Mouse (Mus musculus) midbrain, embryonic 10.5 days (tissue): ENCODE results near the gene Orm2. TPM values are rescaled to one million over a fixed set of nuclear protein-coding genes. Genes with fewer than 3 reads are reported as not detected.

Source experiments
- DNase-seq: peaks from one replicate; pipeline ENCODE4 v3.0.0-alpha.2; 2017; ENCODE audit warnings: low spot score
- H3K27ac ChIP-seq: fragments of 300-500 bp; sonication (generic); replicated peaks from 2 replicates; pipeline ENCODE4 v1.5.1; 2016; ENCODE audit warnings: mild to moderate bottlenecking
- H3K27me3 ChIP-seq: fragments of 300-500 bp; sonication (generic); 2 replicates; pipeline ENCODE4 v1.6.1; 2016; ENCODE audit warnings: low read depth, mild to moderate bottlenecking; ENCODE audit not compliant: poor library complexity, severe bottlenecking
- H3K36me3 ChIP-seq: fragments of 300-500 bp; sonication (generic); 2 replicates; pipeline ENCODE4 v1.6.1; 2016; ENCODE audit warnings: mild to moderate bottlenecking, moderate library complexity
- H3K4me1 ChIP-seq: fragments of 300-500 bp; sonication (generic); 2 replicates; pipeline ENCODE4 v1.6.1; 2016
- H3K4me3 ChIP-seq: fragments of 300-500 bp; sonication (generic); 2 replicates; pipeline ENCODE4 v1.5.1; 2016; ENCODE audit warnings: mild to moderate bottlenecking, moderate library complexity
- H3K9me3 ChIP-seq: fragments of 300-500 bp; sonication (generic); replicated peaks from 2 replicates; pipeline ENCODE4 v1.6.1; 2016; ENCODE audit warnings: mild to moderate bottlenecking
- WGBS: fragments of 180-500 bp; shearing (Covaris S2); methylation state at CpG from one replicate; pipeline ENCODE4 v1.1.7; 2016; 5-methylcytosine and 5-hydroxymethylcytosine counted together
- polyA plus RNA-seq: library from polyadenylated mRNA; unstranded; fragments of >200 nt; fragmentation: Nextera tagmentation; extraction: Ambion mirVana; gene quantifications from 2 replicates; pipeline ENCODE4 v1.2.1, GENCODE M21; 2016

The Orm2 gene
- polyA plus RNA-seq, 1 experiment from 2014 or later = not detected

DNA sequence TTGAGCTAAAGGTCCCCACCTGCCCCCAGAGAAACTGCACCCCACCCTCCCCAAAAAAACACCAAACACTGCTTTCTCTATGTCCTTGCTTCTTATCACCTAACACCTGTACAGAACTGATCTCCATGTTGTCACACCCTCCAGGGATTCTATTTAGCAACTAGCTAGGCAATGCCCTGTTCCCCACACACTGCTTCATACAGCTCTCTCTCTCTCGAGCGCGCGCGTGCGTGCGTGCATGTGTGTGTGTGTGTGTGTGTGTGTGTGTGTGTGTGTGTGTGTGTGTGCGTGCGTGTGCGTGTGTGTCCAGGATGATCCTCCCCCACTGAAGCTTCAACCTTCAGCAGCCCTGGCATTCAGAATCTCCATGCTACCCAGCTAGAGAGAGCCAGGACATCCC is 39.8 kb downstream of the Orm2 start:
- Histone ChIP-seq H3K36me3 (peaks cover 9% of the 10 kb centered on the region), H3K27ac (peak overlapping the region; percentile 89), H3K4me3 (no peak overlapping the region), H3K27me3 (no peaks in the 10 kb centered on the region), H3K9me3 (no peaks in the 10 kb centered on the region), H3K4me1 (peaks cover 73% of the 10 kb centered on the region)
- no peak for DNase-seq
- 96% methylated on average over 10 of the region's 10 CpGs for WGBS

DNA sequence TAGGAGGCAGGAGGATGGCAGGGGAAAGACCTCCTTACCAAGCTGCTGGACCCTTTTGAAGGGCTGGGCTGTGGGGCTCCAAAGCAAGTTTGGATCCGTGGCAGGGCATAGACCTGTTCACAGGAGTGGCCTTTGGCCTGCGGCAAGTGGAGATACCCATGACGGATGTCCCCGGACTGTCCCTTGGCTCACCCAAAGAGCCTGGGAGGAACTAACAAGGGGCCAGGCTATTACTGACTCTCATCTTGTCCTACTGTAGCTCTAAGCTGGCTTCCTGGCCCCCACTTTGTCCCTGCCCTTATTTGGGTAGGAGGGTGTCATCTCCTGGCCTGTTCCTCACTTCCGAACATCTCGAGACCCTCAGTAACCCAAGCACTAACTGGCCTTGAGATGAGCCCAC is 40.3 kb downstream of the Orm2 start:
- H3K36me3 ChIP-seq = peaks cover 5% of the 10 kb centered on the region
- no peaks in the 10 kb centered on the region for H3K27me3 ChIP-seq
- 72% methylated on average over 6 of the region's 6 CpGs for WGBS
- peak overlapping the region; percentile 89 for H3K27ac ChIP-seq
- H3K4me1 ChIP-seq = peaks cover 73% of the 10 kb centered on the region
- no peaks in the 10 kb centered on the region for H3K9me3 ChIP-seq
- no peak for DNase-seq
- peak overlapping the region; percentile 42 for H3K4me3 ChIP-seq

DNA sequence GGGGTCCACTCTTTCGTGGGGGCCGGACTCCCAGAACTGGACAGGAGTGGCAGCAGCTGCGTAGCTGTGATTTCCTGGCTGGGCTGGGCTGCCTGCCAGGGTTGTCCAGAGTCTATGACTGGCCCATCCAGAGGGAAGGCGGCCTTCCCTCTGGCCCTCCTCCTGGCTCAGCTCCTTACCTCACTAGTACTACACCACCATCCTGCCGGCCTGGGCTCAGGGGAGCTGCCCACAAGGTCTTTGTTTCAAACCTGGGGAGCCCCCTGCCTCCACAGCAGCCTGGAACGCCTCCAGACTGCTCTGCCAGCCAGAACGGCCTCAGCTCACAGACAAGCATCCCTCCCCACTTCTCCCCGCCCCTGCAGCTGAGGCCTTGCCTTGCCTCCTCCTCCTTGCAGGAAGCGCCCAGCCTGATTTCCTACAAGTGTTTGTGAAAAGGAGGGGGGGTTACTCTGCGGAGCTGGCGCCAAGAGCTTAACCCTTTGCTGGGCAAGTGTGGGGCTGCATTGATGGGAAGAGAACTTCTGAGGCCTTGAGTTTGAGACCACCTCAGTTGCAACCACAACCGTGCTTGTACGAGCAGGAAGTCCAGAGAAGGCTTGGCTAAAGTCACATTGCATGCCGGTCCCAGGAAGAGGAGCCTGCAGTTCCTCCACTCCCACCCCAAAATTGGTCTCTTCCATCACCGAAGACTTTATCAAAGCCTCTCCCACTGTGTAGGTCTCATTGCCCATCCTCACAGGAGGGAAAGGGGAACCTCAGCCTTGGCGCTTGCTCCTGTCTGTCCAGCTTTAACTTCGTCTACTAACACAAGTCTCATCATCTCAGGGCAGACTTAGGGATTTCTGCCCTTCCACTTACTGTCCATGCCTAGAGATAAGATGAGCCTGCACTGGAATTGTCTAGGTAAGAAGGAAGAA is 41.1 kb downstream of the Orm2 start, which contains the start of gene Akna:
Akna (minus strand) TSS at position 315 of the 920 bp plus-strand sequence.
- no peaks in the 10 kb centered on the region for H3K9me3 ChIP-seq
- H3K36me3 ChIP-seq = no peaks in the 10 kb centered on the region
- 0 out of 2 replicates have a peak, but pooled peaks cover 6% of the 10 kb centered on the region for H3K27me3 ChIP-seq
- 18% methylated on average over 17 of the region's 17 CpGs for WGBS
- H3K4me3 ChIP-seq = peak within 1 kb of the TSS; percentile 42
- peaks cover 79% of the 10 kb centered on the region for H3K4me1 ChIP-seq
- H3K27ac ChIP-seq = peak within 1 kb of the TSS; percentile 89
- peak; percentile 78 for DNase-seq

DNA sequence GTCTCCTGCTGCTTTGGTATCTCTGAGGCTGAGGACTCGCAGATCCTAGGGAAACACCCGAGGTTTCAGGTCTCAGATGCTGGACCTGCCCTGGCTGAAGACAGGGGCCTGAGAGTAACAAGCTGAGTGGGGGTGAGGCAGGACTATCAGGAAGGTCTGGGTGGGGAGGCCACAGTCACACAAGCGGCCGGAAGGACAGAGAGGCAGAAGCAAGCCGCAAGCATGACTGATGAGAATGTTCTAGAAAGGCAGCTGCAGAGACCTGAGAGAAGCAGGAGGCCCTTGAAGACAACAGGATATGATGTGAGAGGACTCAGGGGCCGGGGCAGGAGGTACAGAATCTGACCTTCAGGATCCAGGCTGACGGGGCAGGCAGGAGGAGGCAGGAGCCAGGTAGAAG is 42.0 kb downstream of the Orm2 start:
- WGBS = 74% methylated on average over 7 of the region's 7 CpGs
- Histone ChIP-seq H3K4me3 (no peak overlapping the region), H3K36me3 (no peaks in the 10 kb centered on the region), H3K27me3 (0 out of 2 replicates have a peak, but pooled peaks cover 10% of the 10 kb centered on the region), H3K4me1 (peaks cover 81% of the 10 kb centered on the region), H3K27ac (peak overlapping the region; percentile 89), H3K9me3 (no peaks in the 10 kb centered on the region)
- DNase-seq = no peak

DNA sequence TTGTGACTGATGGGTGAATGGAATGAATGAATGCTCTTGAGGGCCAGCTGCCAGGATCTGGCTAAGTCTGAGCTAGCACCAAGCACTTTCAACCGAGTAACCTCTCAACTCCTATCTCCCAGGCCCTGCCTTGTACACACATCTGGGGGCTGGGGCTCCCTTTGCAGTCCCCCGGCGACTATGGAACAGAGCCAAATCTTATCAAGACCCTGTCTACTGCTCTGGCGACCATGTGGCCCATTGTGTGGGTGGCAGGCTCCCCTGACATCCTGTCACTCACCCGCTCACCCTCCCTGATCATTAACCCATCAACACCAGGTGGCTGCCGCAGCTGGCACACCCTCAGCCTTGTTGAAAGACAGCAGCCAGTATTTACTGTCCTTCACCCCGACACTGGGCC is 42.8 kb downstream of the Orm2 start:
- no peak overlapping the region for H3K4me3 ChIP-seq
- peak overlapping the region; percentile 89 for H3K27ac ChIP-seq
- WGBS = 49% methylated on average over 7 of the region's 7 CpGs
- H3K4me1 ChIP-seq = peaks cover 81% of the 10 kb centered on the region
- no peaks in the 10 kb centered on the region for H3K9me3 ChIP-seq
- no peak for DNase-seq
- no peaks in the 10 kb centered on the region for H3K36me3 ChIP-seq
- H3K27me3 ChIP-seq = 0 out of 2 replicates have a peak, but pooled peaks cover 12% of the 10 kb centered on the region

DNA sequence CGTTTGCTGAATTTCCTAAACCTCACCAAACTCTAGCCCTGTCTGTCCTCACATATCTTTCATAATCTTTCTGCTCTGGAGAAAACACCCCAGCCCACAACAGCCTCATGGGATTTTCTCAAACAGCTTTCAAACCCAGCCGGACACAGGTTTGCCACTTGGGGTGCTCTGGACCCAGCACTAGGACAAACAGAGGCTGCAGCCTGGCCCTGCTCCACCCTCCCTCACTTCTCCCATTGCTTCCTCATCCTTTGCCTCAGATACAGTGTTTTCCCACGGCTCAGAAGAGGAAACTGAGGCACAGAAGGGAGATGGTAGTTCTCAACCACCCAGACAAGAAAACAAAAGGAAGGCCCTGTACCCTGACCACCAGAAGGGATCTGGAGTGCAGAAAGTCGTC is 43.4 kb downstream of the Orm2 start:
- H3K4me3 ChIP-seq = no peak overlapping the region

GRCm38 (mm10) chr4:63408247-63408646 is 46.0 kb downstream of the Orm2 start:
- H3K4me3 ChIP-seq = peak overlapping the region; percentile 60; the same call in 1 of the 2 replicates
- WGBS = 67% methylated on average over 7 of the region's 7 CpGs
- H3K4me1 ChIP-seq = peaks cover 66% of the 10 kb centered on the region
- no peak for DNase-seq
- H3K27me3 ChIP-seq = peaks cover 12% of the 10 kb centered on the region; the same call in 1 of the 2 replicates
- H3K9me3 ChIP-seq = no peaks in the 10 kb centered on the region
- H3K27ac ChIP-seq = peak overlapping the region; percentile 69; the same call in 1 of the 2 replicates
- H3K36me3 ChIP-seq = no peaks in the 10 kb centered on the region

More for the DNA sequence above, 43.4 kb downstream of the Orm2 start:
- H3K36me3 ChIP-seq = no peaks in the 10 kb centered on the region
- 0 out of 2 replicates have a peak, but pooled peaks cover 12% of the 10 kb centered on the region for H3K27me3 ChIP-seq
- H3K4me1 ChIP-seq = peaks cover 81% of the 10 kb centered on the region
- no peaks in the 10 kb centered on the region for H3K9me3 ChIP-seq
- peak overlapping the region; percentile 89; the same call in 1 of the 2 replicates for H3K27ac ChIP-seq
- no peak for DNase-seq
- 60% methylated on average over 4 of the region's 4 CpGs for WGBS

- H3K4me3 ChIP-seq = peak overlapping the region; percentile 60
- H3K4me1 ChIP-seq = peaks cover 62% of the 10 kb centered on the region
- H3K9me3 ChIP-seq = no peaks in the 10 kb centered on the region
- DNase-seq = peak; percentile 76
- WGBS = 7% methylated on average over 8 of the region's 8 CpGs
- H3K27me3 ChIP-seq = peaks cover 12% of the 10 kb centered on the region; the same call in 1 of the 2 replicates
- 0 out of 2 replicates have a peak, but pooled peaks cover under 1% of the 10 kb centered on the region for H3K36me3 ChIP-seq
- peak overlapping the region; percentile 69; the same call in 1 of the 2 replicates for H3K27ac ChIP-seq
These were observed 46.4 kb downstream of the Orm2 start for GRCm38 (mm10) chr4:63408649-63409048.

GRCm38 (mm10) chr4:63409317-63409907 is 47.2 kb downstream of the Orm2 start:
- peaks cover 12% of the 10 kb centered on the region; the same call in 1 of the 2 replicates for H3K27me3 ChIP-seq
- peak overlapping the region; percentile 83 for H3K27ac ChIP-seq
- peak; percentile 34 for DNase-seq
- WGBS = 5% methylated on average over 18 of the region's 18 CpGs
- no peaks in the 10 kb centered on the region for H3K9me3 ChIP-seq
- peaks cover 4% of the 10 kb centered on the region; the same call in 1 of the 2 replicates for H3K36me3 ChIP-seq
- H3K4me3 ChIP-seq = peak overlapping the region; percentile 60
- peaks cover 54% of the 10 kb centered on the region for H3K4me1 ChIP-seq

DNA sequence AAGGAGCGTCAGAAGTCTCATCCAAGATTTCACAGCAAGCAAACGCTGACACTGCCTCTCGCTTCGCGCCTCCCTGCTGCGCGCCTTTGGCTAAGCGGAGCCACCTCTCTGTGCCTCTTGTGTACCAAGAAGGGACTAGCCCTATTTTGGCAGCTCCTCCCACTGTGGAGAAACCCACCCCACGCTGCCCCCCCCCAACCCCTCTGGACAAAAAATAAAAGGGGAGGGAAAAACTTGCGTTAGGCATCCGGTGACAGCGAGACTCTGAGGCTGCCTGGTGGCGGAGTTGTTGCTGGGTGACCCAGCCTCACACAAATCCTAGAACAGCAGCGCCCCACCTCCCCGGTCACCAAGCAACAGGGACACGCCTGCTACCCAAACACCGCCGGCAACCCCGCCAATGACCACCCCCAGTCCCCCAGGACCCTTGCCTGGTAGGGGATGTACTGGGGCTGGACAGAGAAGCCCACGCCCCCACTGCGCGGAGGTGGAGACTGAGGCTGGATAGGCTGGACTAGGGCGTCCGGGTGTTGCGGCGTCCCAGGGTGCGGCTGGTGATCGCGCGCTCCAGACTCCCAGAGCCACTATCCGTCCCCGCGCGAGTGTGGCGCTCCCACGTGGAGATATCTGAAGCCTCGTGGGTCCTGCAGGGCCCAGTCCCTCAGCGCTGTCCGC is 47.8 kb downstream of the Orm2 start:
- Histone ChIP-seq H3K27me3 (peaks cover 12% of the 10 kb centered on the region; the same call in 1 of the 2 replicates), H3K27ac (peak overlapping the region; percentile 83), H3K36me3 (peaks cover 7% of the 10 kb centered on the region), H3K4me1 (peaks cover 48% of the 10 kb centered on the region), H3K4me3 (peak overlapping the region; percentile 60), H3K9me3 (no peaks in the 10 kb centered on the region)
- peak; percentile 86 for DNase-seq
- WGBS = under 1% methylated on average over 39 of the region's 39 CpGs

- under 1% methylated on average over 19 of the region's 19 CpGs for WGBS
- DNase-seq = peak; percentile 96
- H3K4me1 ChIP-seq = peaks cover 43% of the 10 kb centered on the region
- no peaks in the 10 kb centered on the region for H3K9me3 ChIP-seq
- H3K36me3 ChIP-seq = peaks cover 12% of the 10 kb centered on the region
- H3K4me3 ChIP-seq = peak overlapping the region; percentile 60
- H3K27ac ChIP-seq = peak overlapping the region; percentile 83
- H3K27me3 ChIP-seq = peaks cover 12% of the 10 kb centered on the region; the same call in 1 of the 2 replicates
These were observed 48.3 kb downstream of the Orm2 start for GRCm38 (mm10) chr4:63410583-63410934.

DNA sequence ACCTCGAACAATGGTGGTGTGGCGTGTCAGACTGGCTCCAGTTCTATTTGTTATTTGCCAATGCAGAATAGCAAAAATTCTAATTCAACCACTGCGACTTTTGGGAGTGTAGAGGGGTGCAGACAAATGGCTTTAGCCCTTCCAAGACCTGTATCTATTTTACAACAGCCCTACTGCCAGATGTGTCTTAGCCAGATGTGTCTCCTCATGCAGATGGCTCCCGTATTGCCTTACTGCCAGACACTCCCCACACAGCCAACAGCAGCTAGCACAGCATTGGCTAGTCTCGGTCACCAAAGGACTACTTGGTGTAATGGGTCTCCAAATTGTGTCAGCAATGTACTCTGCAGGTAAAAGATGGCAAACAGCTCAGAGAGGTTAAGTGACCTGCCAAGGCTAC is 49.0 kb downstream of the Orm2 start:
- WGBS = 74% methylated on average over 5 of the region's 5 CpGs
- Histone ChIP-seq H3K4me1 (peaks cover 36% of the 10 kb centered on the region), H3K9me3 (no peaks in the 10 kb centered on the region), H3K27me3 (peaks cover 12% of the 10 kb centered on the region; the same call in 1 of the 2 replicates), H3K27ac (no peak overlapping the region), H3K4me3 (peak overlapping the region; percentile 60; the same call in 1 of the 2 replicates), H3K36me3 (peaks cover 19% of the 10 kb centered on the region)
- DNase-seq = no peak
